Mouse (Mus musculus) retina, adult 2 months (tissue): Measurements from ENCODE around the gene Wdr35.
"Not testable (repeated sequence)": the region's sequence is repeated elsewhere in the genome, so short reads cannot be mapped to it uniquely, and the experiment has no call there.

Source experiments
- DNase-seq: peaks from one replicate; pipeline ENCODE4 v3.0.0-alpha.2; 2012; ENCODE audit warnings: low read depth, low spot score

Wdr35 gene

GRCm38 (mm10) chr12:9007146-9007545, 33.5 kb downstream of the Wdr35 start:
- DNase-seq = no peak

DNA sequence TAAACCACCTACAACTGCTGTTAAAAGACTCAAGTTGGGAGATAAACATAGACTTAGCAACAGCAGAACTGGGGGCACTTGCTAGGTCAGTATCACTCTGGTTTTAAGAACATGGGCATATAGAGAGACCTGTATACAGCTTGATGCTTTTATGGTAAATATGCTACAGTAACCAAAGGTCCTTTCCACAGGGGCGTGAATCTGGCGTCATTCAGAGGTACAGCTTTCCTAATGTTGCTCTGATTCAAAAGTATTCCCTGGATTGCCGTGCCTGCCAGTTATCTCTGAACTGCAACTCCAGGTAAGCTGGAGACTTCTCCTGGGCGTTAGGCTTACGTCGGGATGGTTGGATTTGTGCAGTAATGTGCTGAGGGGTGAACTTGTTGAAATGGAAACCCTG, 34.1 kb downstream of the Wdr35 start:
- no peak for DNase-seq

- no peak for DNase-seq
Observed at GRCm38 (mm10) chr12:9010311-9010710, 36.6 kb downstream of the Wdr35 start.

DNA sequence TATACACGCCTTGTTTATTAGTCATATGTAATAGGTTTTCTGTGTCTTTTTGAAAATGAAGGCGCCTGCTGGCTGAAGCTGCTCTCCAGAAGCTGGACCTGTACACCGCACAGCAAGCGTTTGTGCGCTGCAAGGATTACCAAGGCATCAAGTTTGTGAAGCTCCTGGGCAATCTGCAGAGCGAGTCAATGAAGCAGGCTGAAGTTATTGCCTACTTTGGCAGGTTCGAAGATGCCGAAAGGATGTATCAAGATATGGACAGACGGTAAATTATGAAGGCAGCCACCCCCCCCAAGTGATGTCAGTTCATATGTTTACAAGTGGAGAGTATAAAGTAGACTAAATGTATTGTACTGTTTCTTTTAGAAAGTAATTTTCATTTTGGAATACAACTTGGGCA, 42.7 kb downstream of the Wdr35 start:
- DNase-seq = no peak

DNA sequence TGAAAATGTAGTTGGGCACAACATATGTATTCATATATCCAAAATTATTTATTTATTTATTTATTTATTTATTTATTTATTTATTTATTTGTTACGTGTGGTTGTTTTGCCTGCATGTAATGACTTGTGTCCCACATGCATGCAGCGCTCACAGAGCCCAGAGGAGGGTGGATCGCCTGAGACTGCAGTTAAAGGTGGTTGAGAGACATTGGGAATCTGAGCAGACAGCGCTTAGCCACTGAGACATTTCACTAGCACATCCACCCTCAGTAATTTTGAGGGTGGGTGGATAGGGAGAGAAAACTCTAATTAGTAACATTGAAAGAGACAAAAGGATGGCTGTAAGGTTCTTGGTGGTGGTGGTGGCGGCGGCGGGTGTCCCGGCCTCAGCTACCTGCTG, 46.7 kb downstream of the Wdr35 start:
- DNase-seq = no peak

GRCm38 (mm10) chr12:9020986-9021385, 47.3 kb downstream of the Wdr35 start:
- DNase-seq = no peak

DNA sequence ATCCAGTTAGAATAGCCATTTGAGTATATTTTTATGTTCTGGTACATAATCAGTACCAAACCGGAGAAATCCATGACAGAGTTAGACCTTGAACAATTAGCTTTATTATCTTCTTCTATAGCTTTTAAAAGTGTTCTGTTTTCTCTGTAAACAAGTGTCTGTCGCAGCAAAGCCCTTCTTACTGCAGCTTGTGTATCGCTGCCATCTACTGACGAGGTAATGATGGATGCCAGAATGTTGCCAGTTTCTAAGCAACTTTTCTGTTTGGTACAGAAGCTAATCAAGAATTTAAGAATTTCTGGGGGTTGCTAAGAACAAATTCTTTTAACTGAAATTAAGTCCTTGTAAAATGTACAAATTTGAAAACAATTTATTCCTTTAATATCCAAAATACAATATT, 49.3 kb downstream of the Wdr35 start:
- no peak for DNase-seq

GRCm38 (mm10) chr12:9024071-9024470, 50.4 kb downstream of the Wdr35 start:
- DNase-seq = no peak

- no peak for DNase-seq
Observed at GRCm38 (mm10) chr12:9024736-9025135, 51.0 kb downstream of the Wdr35 start.

DNA sequence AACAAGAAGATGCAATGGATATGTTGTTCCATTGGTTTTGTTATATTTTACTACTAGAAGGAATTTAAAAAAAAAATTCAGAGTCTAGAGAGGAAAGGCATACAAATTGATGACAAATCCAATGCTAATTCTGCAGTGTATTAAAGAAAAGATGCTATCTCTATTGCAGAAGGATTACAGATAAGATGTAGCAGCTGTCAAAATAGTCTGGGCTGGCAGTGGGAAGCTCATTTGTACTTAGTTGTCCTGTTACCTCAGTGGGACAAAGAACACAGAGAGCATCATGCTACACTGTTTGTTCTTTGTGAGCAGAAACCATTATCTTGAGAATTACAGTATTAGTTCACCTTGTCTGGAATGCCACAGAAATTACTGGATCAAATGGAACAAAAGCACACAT, 53.2 kb downstream of the Wdr35 start:
- DNase-seq = no peak

DNA sequence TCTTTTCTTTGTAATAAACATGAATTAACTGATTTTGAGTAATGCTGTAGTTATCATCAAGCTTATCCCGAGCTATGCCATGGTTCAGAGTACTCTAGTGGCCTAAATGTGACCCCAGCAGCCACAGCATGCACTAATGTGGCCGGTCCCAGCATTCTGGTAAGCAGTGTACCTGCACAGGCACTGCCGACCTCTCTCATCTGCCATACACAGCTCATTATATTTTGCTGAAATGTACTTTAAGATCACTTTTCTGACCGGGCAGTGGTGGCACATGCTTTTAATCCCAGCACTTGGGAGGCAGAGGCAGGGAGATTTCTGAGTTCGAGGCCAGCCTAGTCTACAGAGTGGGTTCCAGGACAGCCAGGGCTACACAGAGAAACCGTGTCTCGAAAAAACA, 55.1 kb downstream of the Wdr35 start:
- not testable (repeated sequence) for DNase-seq

DNA sequence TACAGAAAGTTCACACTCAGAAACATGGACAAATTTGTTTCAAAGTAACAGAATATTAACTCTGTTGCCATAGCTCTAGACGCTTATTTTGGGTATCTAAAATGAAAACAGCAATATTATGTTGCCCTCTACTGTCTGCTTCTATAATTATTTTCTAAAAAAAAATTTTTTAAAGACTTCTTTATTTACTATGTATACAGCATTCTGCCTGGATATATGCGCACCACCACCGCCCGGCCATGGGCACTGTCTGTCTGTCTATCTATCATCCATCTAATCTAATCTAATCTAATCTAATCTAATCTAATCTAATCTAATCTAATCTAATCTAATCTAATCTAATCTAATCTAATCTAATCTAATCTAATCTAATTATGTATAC, 55.8 kb downstream of the Wdr35 start:
- DNase-seq = no peak

DNA sequence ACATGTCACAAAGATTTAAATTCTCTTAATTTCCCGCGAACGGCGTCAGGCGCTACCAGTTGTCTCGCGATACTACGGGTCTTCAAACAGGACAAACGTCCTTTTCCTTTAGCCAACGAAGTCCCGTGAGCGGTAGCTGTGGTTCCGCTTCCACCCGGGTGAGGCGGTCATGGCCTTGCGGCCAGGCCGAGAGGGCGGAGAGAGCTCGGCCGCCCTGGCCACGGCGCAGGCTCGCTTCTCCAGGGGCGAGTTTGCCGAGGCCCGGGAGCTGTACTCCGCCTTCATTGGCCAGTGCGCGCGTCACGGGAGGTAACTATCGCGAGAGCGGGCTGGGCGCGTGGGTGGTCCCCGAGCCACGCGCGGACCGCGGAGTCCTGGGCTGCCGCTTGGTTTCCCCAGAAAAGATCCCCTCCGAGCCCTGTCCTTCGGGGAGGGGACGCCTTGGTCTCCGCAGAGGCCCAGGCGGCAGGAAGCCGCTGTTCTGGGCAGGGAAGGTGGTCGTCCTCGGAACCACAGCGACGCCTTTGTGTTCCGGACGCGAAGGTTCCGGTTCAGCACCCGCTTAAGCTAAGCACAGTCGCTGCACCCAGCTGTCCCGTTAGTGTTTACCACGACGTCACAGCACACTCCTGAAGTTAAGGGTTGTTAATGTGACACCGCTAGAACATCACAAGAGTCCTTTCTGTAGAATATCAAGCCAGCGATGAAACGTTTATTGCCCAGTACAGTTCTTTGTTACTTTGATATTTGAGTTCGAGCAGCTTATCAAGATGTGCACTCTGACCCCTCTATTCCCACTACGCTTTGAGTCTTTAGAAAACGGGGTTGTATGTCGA, 56.4 kb downstream of the Wdr35 start, which contains the start of gene Ttc32:
Gene Ttc32 (plus strand): TSS at position 110 of the 836 bp plus-strand sequence.
- DNase-seq = peak; percentile 69

- DNase-seq = no peak
Observed at GRCm38 (mm10) chr12:9031166-9031565, 57.5 kb downstream of the Wdr35 start.

- DNase-seq = no peak
Observed at GRCm38 (mm10) chr12:9033140-9033539, 59.4 kb downstream of the Wdr35 start.

DNA sequence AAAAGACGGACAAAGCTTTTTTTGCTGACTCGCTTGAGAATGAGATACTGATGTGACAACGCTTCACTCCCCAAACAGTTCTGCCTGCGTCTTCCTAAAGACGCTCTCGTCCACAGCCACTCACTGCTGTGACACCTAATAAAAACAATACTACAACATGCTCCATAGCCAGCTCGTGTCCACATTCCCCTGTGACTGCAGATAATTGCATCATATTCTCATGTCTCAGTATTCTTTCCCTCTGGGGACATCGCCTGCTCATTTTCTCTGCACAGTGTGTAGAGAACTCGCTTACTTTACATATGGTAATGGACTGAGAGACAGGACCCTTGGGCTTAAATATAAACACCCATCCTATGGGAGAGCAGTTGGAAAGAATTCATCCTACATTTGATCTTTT, 62.7 kb downstream of the Wdr35 start:
- no peak for DNase-seq

- no peak for DNase-seq
Observed at GRCm38 (mm10) chr12:9040177-9040576, 66.5 kb downstream of the Wdr35 start.

- no peak for DNase-seq
Observed at GRCm38 (mm10) chr12:9040686-9041085, 67.0 kb downstream of the Wdr35 start.

DNA sequence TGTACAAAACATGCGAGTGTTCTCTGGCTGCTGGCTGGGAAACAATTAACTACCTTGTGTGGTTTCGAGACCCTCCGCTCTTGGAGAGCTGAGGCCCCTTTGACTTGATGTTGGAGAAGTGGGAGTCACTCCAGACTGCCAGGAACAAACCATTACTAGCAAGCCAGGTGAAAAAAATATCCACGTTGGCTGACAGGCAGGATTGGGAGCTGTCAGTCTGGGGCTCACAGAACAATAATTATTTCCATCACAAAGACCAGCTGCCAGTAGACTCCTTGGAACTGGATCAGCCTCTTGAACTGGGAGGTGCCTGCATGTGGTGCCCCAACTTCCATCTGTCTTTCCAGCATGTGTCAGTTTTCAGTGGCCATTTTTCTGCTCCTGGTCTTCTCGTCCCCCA, 68.6 kb downstream of the Wdr35 start:
- no peak for DNase-seq

DNA sequence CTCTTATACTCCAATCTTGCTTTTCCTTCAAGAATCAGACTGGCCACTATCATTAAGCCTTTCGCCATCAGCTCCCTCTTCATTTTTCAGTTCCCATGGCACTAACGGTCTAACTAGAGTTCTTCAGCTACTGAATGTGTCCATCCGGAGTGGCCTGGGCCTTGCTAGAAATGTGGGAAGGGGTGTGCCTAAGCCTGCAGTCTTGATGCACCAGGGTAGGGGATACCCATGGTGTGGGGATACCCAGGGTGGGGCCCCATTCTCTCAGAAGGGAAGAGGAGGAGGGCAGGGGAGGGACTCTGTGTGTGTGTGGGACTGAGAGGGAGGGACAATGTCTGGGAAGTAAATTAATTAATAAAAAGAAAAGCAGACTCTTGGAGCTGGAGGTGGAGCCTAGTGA, 69.1 kb downstream of the Wdr35 start:
- no peak for DNase-seq

- no peak for DNase-seq
Observed at GRCm38 (mm10) chr12:9044666-9045065, 71.0 kb downstream of the Wdr35 start.

GRCm38 (mm10) chr12:9046674-9047073, 73.0 kb downstream of the Wdr35 start:
- DNase-seq = no peak

DNA sequence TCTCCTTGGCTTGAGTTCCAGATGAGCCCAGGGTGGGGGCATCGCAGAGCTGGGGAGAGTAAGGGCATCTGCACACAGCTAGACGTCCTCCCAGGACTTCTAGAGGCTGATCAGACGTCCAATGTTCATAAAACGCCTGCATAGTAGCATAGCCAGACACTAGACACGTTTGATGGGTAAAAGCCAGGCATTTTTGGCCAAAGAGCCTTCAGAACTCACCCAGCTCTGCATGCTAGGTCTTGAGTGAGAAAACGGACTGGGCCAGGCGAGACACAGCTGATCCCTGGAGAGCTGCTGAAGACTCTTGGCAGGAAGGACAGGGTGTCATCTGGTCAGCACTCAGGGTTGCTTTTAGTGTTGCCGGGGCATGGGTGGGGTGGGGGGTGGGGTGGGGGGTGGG, 74.4 kb downstream of the Wdr35 start:
- DNase-seq = no peak

- no peak for DNase-seq
Observed at GRCm38 (mm10) chr12:9050824-9051223, 77.1 kb downstream of the Wdr35 start.
